Mouse (Mus musculus): ENCODE data around the gene Gm3183. TPM values are rescaled to one million over a fixed set of nuclear protein-coding genes. Genes with fewer than 3 reads are reported as not detected.

Gene Gm3183
- total RNA-seq (2023), result not detected in 4 replicates

GRCm38 (mm10) chr5:94865136-94865535, at the start of gene Gm3183:
Gm3183 (plus strand) TSS chr5:94865436.

Other genes with a start within 250 kb of the Gm3183 start
- gene Gm3147, start 249.1 kb upstream of the Gm3183 start, total RNA-seq (2023), result not detected in 4 replicates
- not detected in 4 replicates for gene Gm6509, start 241.5 kb upstream of the Gm3183 start, total RNA-seq (2023)
- not detected in 4 replicates for gene Gm6205, start 217.1 kb upstream of the Gm3183 start, total RNA-seq (2023)
- not detected in 4 replicates for gene Gm6367, start 123.2 kb downstream of the Gm3183 start, total RNA-seq (2023)
- not detected in 4 replicates for gene Gm7942, start 241.5 kb downstream of the Gm3183 start, total RNA-seq (2023)